Mouse (Mus musculus) CH12F3 (cell line): Measurements from ENCODE around the gene Alms1.
"Not testable (repeated sequence)": the region's sequence is repeated elsewhere in the genome, so short reads cannot be mapped to it uniquely, and the experiment has no call there.

Source experiments
- in situ Hi-C: fragments of 300-500 bp; cut with MboI; formaldehyde crosslinking; loops from 2 replicates; pipeline ENCODE4 v1.14.3; 2020; ENCODE audit warnings: low sequenced_read_pairs

The Alms1 gene

DNA sequence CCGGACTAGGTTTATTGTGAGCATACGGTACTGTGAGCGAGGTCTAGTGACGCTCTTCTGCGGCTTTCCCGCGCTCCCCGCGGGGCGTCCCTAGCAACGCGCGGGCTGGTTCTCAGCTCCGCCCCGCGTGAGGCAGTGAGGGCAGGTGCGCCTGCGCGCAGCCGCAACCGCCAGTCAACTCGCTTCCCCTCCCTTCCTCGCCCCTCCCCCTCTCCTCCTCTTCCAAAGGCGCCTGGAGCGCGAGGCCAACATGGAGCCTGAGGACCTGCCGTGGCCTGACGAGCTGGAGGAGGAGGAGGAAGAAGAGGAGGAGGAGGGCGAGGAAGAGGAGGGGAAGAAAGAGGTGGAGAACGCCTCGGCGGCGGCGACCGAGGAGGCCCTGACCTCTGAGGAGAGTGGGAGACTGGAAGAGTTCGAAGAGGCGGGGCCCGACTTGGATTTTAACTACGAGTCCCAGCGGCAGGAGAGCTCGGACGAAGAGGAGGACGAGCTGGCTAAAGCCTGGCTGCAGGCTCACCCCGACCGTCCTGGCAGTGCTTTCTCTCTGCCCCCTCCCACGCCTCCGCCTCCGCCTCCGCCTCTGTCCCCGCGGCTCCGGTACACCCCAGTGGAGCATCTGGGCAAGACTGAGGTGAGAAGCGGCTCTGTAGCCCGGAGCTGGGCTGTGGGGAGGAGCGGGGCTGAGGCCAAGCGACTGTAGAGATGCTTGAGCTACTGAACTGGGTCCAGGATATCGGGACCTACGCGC is at the start of gene Alms1:
TSS of gene Alms1 (plus strand) at position 136 of the 748 bp plus-strand sequence.
- in situ Hi-C loops, result loop anchor here (25.0 kb wide), 1 partner anchor 425 kb away; the partner anchor contains the start of gene Figla

- in situ Hi-C loops, result no loop called here
Observed at GRCm38 (mm10) chr6:85543351-85544175, 43.8 kb upstream of the Alms1 start.

GRCm38 (mm10) chr6:85544251-85544881 is 43.0 kb upstream of the Alms1 start:
- in situ Hi-C loops, result no loop called here

DNA sequence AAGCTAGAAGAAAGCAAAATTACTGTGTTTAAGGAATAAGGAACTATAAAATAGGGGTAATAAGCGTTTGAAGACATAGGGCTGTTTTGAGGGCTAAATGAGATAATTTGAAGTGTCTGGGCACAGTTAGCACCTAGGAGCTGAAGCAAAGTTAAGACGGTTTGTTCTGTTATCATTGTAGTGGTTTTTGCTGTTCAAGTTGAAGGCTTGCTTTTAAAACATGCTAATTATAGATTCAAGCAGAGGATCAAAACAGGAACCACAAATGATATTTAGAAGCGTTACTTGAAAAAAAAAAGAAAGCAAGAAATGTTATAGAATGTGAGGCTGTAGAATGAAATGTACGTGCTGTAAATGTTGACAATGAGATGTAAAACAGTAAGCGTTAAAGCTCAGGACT is 39.7 kb upstream of the Alms1 start:
- in situ Hi-C loops, result no loop called here

GRCm38 (mm10) chr6:85562374-85562773 is 25.0 kb upstream of the Alms1 start:
- in situ Hi-C loops, result no loop called here

DNA sequence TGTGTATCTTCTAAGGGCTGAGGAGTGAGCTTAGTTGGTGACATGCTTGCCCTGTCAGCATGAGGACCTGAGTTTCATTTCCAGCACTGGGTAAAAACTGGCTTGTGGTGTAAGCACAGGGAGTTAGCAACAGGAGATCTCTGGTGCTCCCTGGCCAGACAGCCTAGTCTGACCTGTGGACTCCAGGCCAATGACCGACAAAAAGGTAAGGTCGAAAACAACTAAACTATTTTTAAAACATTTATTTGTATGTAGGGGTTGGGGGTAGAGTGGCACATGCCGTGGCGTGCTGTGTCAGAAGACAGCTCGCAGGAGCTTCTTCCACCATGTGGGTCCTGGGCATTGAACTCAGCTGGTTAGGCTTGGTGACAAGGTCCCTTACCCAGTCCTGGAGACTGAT is 14.5 kb upstream of the Alms1 start:
- in situ Hi-C loops, result no loop called here

GRCm38 (mm10) chr6:85581688-85582087 is 5.6 kb upstream of the Alms1 start:
- in situ Hi-C loops, result loop anchor here (25.0 kb wide), 1 partner anchor 431 kb away; the partner anchor contains the start of gene Figla

DNA sequence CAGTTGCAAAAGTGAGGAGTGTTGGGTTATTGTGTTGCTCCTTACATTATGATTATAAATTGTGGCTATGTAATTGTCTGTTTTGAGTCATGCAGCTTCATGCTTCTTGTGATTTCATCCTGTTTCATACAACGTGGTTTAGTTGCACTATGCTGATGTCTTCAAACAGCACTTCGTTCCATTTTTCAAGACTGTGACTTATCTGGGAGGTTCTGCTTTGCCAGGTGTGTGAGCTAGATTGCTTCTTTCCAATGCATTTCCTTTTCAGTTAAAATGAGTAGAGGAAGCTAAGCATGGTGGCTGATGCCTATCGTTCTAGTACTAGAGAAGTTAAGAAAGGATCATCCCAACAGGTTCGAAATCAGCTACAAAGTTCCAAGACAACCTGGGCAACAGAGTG is 2.7 kb upstream of the Alms1 start:
- in situ Hi-C loops, result loop anchor here (25.0 kb wide), 1 partner anchor 428 kb away; the partner anchor contains the start of gene Figla

DNA sequence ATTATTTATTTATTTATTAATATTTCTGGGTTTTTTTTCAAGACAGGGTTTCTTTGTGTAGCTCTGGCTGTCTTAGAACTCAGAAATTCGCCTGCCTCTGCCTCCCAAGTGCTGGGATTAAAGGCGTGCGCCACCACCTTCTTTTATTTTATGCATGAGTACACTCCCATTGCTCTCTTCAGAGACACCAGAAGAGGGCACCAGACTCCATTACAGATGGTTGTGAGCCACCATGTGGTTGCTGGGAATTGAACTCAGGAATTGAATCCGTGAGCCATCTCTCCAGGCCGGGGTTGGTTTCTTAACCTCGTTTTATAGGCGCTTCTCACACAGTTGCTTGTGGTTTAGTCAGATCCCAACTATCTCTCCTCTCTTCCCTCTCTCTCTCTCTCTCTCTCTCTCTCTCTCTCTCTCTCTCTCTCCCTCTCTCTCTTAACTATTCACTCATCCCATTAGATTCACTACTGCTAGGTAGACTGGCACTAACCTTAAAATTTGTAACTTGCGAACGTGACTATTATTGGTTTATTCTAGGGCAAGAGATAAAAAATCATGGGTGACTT is 445 bp upstream of the Alms1 start:
- in situ Hi-C loops, result loop anchor here (25.0 kb wide), 1 partner anchor 425 kb away; the partner anchor contains the start of gene Figla

DNA sequence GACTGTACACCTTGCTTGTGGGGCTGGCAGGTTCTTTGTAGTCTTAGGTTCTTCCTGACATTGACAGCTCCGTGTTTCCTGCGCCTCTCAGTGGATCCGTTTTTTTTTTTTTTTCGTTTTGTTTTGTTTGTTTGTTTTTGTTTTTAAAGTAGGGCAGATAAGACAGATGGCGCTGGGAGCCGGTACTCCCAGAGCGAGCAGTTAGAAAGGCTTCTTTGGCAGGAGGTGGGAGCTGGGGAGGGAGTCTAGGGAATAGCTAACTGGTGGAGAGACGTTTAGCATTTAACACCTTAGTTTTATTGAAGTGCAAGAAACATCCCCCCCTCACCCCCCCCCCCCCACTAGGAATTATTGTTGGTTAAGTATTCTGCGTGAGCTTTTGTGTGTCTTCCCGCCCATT is 833 bp downstream of the Alms1 start:
- in situ Hi-C loops, result loop anchor here (25.0 kb wide), 1 partner anchor 424 kb away; the partner anchor contains the start of gene Figla

DNA sequence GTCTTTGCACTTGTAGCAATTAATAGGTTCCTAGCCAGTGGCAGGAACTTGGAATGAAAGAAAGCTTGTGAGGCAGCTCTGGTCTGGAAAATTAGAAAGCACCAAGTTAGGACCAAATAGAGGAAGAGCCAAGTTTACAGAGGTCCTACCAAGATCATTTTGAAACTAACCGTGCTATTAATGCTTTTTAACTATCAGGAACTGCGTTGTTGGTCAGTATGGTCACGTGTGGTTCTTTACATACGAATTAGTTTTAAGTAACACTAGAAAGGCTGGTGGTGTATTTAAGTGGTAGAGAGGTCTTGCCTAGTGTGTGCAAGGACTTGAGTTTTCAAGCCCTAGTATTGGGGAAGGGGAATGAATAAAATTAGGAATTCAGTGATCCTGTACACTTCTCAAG is 1.2 kb downstream of the Alms1 start:
- in situ Hi-C loops, result loop anchor here (25.0 kb wide), 1 partner anchor 424 kb away; the partner anchor contains the start of gene Figla

DNA sequence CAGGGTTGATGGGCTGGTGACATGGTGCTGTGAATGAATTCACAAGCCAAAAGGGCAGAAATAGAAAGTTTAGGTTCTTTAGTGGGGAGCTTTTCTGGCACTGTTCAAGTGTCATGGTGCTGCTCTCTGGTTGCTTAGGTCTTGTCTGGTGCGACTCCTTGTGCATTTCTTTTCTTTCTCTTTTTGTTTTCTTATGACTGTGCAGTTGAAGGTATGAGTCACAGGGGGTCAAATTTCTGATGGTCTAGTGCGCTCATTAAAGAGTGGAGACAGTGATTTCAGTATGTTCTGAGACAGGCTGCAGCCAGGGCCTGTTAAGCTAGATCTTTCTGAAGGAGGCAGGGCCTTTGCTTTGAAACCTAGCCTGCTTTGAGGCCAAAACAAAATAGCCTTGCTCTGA is 2.8 kb downstream of the Alms1 start:
- in situ Hi-C loops, result loop anchor here (25.0 kb wide), 1 partner anchor 422 kb away; the partner anchor contains the start of gene Figla

DNA sequence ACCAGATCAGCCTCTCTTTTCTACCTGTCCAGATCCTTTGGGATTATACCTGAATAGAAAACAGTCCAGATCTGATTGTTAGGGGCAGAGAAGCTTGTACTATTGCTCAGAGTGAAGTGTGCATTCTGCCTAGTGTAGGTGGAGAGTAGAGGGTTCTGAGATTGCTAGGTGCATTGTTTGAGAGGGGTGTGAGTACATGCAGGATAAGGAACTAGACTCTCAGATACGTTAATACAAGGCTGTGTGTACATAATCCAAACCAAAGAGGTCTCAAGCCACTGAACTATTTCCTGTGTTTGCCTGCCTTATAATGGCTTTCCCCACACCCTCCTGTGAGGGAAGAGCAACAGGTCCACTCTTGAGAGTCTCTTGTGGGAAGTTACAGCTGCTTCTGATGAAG is 12.0 kb downstream of the Alms1 start:
- in situ Hi-C loops, result loop anchor here (25.0 kb wide), 1 partner anchor 413 kb away; the partner anchor contains the start of gene Figla

DNA sequence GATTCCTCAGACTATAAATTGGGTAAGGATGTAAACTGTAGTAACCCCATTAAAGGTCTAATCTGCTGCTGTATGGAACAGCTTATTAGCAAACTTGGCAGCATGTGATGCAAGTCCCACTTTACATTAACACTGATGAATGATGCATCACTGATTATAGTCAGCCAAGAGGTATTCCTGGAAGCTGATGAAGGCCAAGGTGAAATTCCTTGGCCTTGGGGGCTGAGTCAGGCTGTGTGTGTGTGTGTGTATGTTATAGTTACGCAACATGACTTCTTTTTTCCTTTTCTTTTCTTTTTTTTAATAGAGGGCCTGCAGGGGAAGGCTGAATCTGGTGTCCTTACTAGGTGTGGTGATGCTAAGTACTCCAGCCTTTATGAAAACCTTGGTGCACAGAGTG is 23.2 kb downstream of the Alms1 start:
- in situ Hi-C loops, result no loop called here

DNA sequence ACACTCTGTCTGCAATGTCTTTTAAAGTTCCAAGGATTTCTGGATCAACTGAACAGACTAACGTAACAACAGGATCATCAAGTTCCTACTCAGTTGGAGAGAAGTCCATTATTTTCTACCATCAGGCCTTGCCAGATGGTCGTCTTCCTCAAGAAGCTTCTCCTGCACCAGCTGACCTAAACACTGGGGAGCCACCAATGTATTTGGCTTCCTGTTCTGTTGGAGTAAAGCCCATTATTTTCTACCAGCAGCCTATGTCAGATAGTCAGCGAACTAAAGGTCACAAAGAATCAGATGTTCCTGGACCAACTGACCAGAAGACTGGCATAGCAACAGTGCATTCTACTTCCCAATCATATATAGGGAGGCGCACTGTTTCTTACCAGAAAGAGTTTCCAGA is 33.5 kb downstream of the Alms1 start:
- in situ Hi-C loops, result no loop called here

DNA sequence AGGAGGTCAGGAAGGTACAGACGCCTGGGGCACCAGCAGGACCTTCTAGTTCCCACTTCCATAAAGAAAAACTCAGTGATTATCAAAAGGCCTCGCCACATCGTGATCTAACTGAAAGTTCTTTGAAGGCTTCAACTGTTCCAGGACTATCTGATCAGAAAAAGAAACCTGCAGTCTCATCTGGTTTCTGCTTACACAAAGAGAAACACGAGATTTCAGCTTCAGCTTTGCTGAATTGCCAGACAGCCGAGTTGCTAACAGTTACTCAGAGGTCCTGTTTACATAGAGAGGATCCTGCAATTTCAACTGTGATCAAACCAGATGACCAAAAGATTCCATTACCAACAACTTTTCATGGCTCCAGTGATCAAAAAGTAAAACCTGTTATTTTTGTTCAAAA is 34.3 kb downstream of the Alms1 start:
- in situ Hi-C loops, result no loop called here

DNA sequence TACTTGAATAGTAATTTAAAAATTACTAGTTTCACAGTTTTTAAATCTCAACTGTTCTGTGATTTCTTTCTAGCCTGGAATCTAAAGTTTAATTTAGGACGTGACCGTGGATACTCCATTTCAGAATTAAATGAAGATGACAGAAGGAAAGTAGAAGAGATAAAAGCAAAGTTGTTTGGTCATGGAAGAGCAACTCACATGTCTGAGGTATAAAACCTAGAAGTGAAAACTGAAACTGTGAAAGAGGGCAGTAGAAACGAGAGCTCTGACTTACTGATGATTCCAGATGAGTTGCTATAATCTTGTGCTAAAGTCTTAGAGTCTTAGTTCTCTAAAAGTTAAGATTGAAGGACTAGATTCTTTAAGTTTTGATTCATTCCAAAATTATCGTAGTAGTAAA is 37.2 kb downstream of the Alms1 start:
- in situ Hi-C loops, result no loop called here

GRCm38 (mm10) chr6:85633165-85633564 is 45.8 kb downstream of the Alms1 start:
- in situ Hi-C loops, result no loop called here

DNA sequence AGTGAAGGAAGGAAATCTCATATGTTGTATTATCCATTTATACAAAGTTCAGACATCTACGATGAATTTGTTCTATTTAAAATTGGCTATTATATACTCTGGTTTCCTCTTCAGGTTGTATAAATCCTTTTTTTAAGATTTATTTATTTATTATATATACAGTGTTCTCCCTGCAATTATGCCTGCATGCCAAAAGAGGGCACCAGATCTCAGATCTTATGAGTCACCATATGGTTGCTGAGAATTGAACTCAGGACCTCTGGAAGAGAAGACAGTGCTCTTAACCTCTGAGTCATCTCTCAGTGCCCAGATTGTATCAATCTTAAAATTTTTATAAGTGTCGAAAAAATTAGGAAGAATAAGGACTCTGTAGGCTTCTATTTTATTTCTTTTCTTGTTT is 65.9 kb downstream of the Alms1 start:
- in situ Hi-C loops, result no loop called here

DNA sequence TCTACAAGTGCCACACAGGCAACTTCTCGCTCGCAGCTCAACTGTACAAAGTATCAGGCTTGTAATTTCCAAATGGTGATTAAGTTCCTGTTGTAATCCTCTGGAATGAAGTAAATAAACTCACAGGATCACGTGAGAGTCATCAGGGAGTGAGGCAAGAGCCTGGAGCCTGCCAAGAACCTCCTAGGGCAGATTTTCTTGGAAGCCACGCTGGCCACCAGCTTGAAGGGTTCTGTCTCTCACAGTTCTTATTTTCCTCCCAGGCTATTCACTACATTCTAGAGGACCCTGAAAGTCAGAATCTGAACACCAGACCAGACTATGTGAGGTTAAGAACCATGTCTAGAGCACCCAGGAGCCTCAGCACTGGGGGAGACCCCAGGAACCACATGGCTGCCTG is 114.6 kb downstream of the Alms1 start:
- in situ Hi-C loops, result not testable (repeated sequence)

- in situ Hi-C loops, result not testable (repeated sequence)
Observed at GRCm38 (mm10) chr6:85709206-85709605, 121.9 kb downstream of the Alms1 start.
